Mouse (Mus musculus): ENCODE measurements at regions not wholly inside any gene's neighbourhood (a gene's known extent, or its start where the extent isn't known, plus 50 kb on each side); places are given as distances from the start of the nearest gene placed in this dataset.

DNA sequence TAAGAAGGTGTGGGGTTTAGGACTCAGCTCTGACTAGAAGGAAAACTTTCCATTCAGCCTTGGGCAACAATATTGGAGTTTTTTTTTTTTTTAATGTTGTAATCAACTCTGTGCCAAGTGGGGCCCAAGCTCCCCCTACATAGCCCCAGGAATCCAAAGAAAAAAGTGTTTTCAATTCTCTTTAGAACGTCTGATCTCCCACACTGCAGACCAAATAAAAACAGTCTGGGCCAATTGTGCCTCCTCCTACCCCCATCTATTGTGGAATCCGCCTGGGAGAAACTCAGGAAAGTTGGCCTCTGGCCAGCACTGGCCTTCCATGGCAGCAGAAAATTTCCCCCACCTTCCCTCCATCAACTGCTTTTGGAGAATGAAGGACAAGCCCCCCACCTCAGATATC, 133.3 kb upstream of the Cypt2 start:
- TF ChIP-seq CTCF (IDR thresholded peaks at IDR 0.05) (no peak), POLR2A (IDR thresholded peaks at IDR 0.05; ENCODE audit: insufficient read depth, low read depth, low read length) (no peak), EP300 (IDR thresholded peaks at IDR 0.05; ENCODE audit: insufficient read depth, low read depth, low read length) (no peak)

Measured in heart, adult 2 months (tissue).